Mouse (Mus musculus) forebrain, postnatal 0 days (tissue): ENCODE results near the gene Smad6. TPM values are rescaled to one million over a fixed set of nuclear protein-coding genes. Genes with fewer than 3 reads are reported as not detected.

Experiments used
- ATAC-seq: fragments of 200-750 bp; cut with Nextera tagmentation; 2 replicates; pipeline ENCODE4 v1.8.0; 2017; ENCODE audit warnings: mild to moderate bottlenecking, moderate library complexity
- DNase-seq: peaks from one replicate; pipeline ENCODE4 v3.0.0-alpha.2; 2015
- H3K27ac ChIP-seq: fragments of 300-500 bp; sonication (generic); 2 replicates; pipeline ENCODE4 v1.5.1; 2014; ENCODE audit warnings: low read depth, mild to moderate bottlenecking, antibody characterized with exemption, low read length, moderate library complexity, mixed read lengths
- H3K27me3 ChIP-seq: fragments of 300-500 bp; sonication (generic); 2 replicates; pipeline ENCODE4 v1.6.1; 2014; ENCODE audit warnings: mild to moderate bottlenecking, low read length, mixed read lengths; ENCODE audit not compliant: insufficient read depth
- H3K36me3 ChIP-seq: fragments of 300-500 bp; sonication (generic); 2 replicates; pipeline ENCODE4 v1.6.1; 2014; ENCODE audit warnings: mild to moderate bottlenecking, moderate library complexity; ENCODE audit not compliant: insufficient read depth
- H3K4me1 ChIP-seq: fragments of 300-500 bp; sonication (generic); 2 replicates; pipeline ENCODE4 v1.6.1; 2014; ENCODE audit warnings: antibody characterized with exemption; ENCODE audit not compliant: insufficient read depth
- H3K4me2 ChIP-seq: fragments of 300-500 bp; sonication (generic); 2 replicates; pipeline ENCODE4 v1.6.1; 2014; ENCODE audit warnings: low read depth, mild to moderate bottlenecking, moderate library complexity
- H3K4me3 ChIP-seq: fragments of 300-500 bp; sonication (generic); 2 replicates; pipeline ENCODE4 v1.5.1; 2014; ENCODE audit warnings: low read depth, low read length, mixed read lengths
- H3K9ac ChIP-seq: fragments of 300-500 bp; sonication (generic); 2 replicates; pipeline ENCODE4 v1.6.1; 2014; ENCODE audit warnings: mild to moderate bottlenecking
- H3K9me3 ChIP-seq: fragments of 300-500 bp; sonication (generic); 2 replicates; pipeline ENCODE4 v1.6.1; 2016; ENCODE audit warnings: low read length
- CTCF ChIP-seq: sonication (generic); IDR thresholded peaks from 2 replicates; pipeline ENCODE4 v1.5.1; 2016; ENCODE audit warnings: antibody characterized with exemption, control low read depth, low read depth
- WGBS: fragments of 180-500 bp; shearing (Covaris S2); extraction: QIAGEN DNeasy Blood & Tissue Kit; methylation state at CpG from one replicate; pipeline ENCODE4 v1.1.7; 2014; 5-methylcytosine and 5-hydroxymethylcytosine counted together
- polyA plus RNA-seq: library from polyadenylated mRNA; unstranded; fragments of >200 nt; fragmentation: Nextera tagmentation; extraction: Ambion mirVana; gene quantifications from 2 replicates; pipeline ENCODE4 v1.2.1, GENCODE M21; 2015
- total RNA-seq: library from RNA; depleted of rRNA; stranded (reverse); fragments of >200 nt; gene quantifications from 2 replicates; pipeline ENCODE4 v1.2.3, GENCODE M21; 2014

Smad6 gene
- total and polyA plus RNA-seq, 2 experiments from 2014 or later, result 1.5 to 7.5 TPM

DNA sequence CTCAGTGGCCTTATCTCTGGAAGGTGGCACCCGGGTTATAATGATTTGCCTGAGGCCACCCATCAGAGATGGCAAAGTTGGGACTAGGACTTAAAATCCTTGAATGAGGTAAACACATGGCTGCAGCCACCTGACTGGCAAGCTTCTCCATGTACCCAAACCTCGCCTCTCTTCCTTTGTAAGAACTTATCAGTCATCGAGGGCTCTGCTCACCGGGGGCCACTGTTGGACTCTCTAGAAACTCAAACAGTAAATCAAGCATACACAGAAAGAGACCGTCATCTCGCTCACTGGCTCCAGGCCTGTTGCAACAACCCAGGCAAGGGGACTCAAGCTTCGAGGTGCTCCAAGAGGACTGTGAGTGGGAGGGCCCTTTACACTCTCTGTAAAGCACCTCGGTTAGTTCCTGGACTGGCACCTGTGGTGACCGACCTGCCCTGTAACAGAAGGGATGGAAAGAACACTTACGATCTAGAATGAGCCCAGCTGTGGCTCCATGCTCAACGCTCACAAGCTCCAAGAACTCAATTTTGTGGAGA is 64.1 kb downstream of the Smad6 start:
- Histone ChIP-seq H3K4me1 (peaks cover 12% of the 10 kb centered on the region; the same call in 1 of the 2 replicates), H3K27ac (no peak overlapping the region), H3K9ac (no peak overlapping the region), H3K36me3 (no peaks in the 10 kb centered on the region), H3K4me3 (no peak overlapping the region), H3K9me3 (no peaks in the 10 kb centered on the region), H3K4me2 (no peak overlapping the region), H3K27me3 (no peaks in the 10 kb centered on the region)
- WGBS, result 62% methylated on average over 11 of the region's 11 CpGs
- ATAC-seq (no peak), DNase-seq (no peak)
- TF ChIP-seq CTCF, result no peak

DNA sequence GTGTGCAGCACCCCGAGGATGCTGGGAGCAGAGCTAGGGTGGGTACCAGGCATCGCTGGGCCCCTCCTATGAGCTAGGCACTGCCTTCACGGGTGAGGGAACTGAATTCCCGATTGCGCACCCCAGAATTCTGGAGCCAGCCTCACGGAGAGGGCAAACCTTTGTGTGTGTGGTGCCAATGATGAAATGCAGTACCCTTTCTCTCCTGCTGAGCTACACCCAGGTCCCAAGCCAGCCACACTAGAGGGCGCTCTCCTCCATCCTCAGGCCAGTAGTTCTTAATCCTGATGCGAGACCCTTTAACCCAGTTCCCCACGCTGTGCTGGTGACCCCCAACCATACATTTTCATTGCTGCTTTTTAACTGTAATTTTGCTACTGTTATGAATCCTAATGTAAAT is 65.8 kb downstream of the Smad6 start:
- 15% methylated on average over 9 of the region's 9 CpGs for WGBS
- peaks cover 12% of the 10 kb centered on the region; the same call in 1 of the 2 replicates for H3K4me1 ChIP-seq
- no peaks in the 10 kb centered on the region for H3K36me3 ChIP-seq
- H3K4me3 ChIP-seq, result no peak overlapping the region
- no peak overlapping the region for H3K4me2 ChIP-seq
- H3K9me3 ChIP-seq, result no peaks in the 10 kb centered on the region
- no peak overlapping the region for H3K27ac ChIP-seq
- H3K27me3 ChIP-seq, result no peaks in the 10 kb centered on the region
- DNase-seq (peak; percentile 74), ATAC-seq (peak; percentile 47; the same call in 1 of the 2 replicates)
- H3K9ac ChIP-seq, result no peak overlapping the region
- TF ChIP-seq CTCF, result peak; percentile 92

DNA sequence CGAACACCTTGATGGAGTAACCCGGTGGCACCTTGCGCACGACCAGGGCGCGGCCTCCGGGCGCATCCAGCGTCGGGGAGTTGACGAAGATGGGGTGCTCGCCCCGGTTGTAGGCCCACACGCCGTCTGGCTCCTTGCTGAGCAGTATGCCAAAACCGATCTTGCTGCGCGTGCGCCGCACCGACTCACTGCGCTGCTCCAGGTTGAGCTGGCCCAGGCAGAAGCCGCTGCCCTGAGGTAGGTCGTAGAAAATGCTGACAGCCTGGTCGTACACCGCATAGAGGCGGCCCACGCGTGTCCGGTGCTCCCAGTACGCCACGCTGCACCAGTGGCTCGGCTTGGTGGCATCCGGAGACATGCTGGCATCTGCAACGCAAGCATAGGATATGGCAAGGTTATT is 68.2 kb downstream of the Smad6 start:
- Histone ChIP-seq H3K4me3 (peak overlapping the region; percentile 24), H3K9me3 (no peaks in the 10 kb centered on the region), H3K9ac (peak overlapping the region; percentile 15; the same call in 1 of the 2 replicates), H3K27me3 (no peaks in the 10 kb centered on the region), H3K36me3 (no peaks in the 10 kb centered on the region), H3K4me2 (peak overlapping the region; percentile 34), H3K4me1 (0 out of 2 replicates have a peak, but pooled peaks cover 7% of the 10 kb centered on the region), H3K27ac (no peak overlapping the region)
- no peak for TF ChIP-seq CTCF
- peak; percentile 53; the same call in 1 of the 2 replicates for ATAC-seq
- no peak for DNase-seq
- WGBS, result 41% methylated on average over 35 of the region's 35 CpGs

GRCm38 (mm10) chr9:63952591-63952990 is 69.3 kb downstream of the Smad6 start:
- Histone ChIP-seq H3K27me3 (no peaks in the 10 kb centered on the region), H3K4me3 (no peak overlapping the region), H3K27ac (no peak overlapping the region), H3K4me2 (no peak overlapping the region), H3K9me3 (no peaks in the 10 kb centered on the region), H3K4me1 (no peaks in the 10 kb centered on the region), H3K9ac (no peak overlapping the region), H3K36me3 (no peaks in the 10 kb centered on the region)
- ATAC-seq (no peak), DNase-seq (no peak)
- TF ChIP-seq CTCF, result no peak
- WGBS, result 98% methylated on average over 2 of the region's 2 CpGs

GRCm38 (mm10) chr9:63950357-63950756 is 71.5 kb downstream of the Smad6 start:
- Histone ChIP-seq H3K9ac (no peak overlapping the region), H3K4me2 (no peak overlapping the region), H3K4me1 (no peaks in the 10 kb centered on the region), H3K27ac (no peak overlapping the region), H3K4me3 (no peak overlapping the region), H3K9me3 (no peaks in the 10 kb centered on the region), H3K27me3 (no peaks in the 10 kb centered on the region), H3K36me3 (no peaks in the 10 kb centered on the region)
- no peak for ATAC-seq
- 30% methylated on average over 4 of the region's 4 CpGs for WGBS
- no peak for DNase-seq
- no peak for TF ChIP-seq CTCF

DNA sequence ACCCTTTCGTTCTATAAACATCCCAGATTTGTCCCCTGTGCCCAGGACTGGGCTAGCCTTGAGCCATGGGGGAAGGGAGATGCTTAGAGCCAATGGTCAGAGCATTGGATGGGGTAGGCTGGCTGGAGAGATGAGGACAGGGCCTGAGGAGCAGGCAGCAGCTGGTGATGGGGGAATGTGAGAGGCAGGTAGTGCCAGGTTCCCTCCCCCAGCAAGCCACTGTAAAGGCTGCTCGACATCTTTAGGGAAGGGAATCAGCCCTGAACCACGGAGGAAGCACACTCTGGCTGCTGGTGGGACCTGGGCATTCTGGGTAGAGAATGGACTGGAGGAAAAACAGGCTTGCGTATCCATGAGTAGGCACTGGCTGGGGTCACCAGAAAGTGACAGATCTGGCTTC is 72.5 kb downstream of the Smad6 start:
- Histone ChIP-seq H3K4me3 (no peak overlapping the region), H3K4me1 (no peaks in the 10 kb centered on the region), H3K9me3 (no peaks in the 10 kb centered on the region), H3K36me3 (no peaks in the 10 kb centered on the region), H3K4me2 (no peak overlapping the region), H3K27ac (no peak overlapping the region), H3K9ac (no peak overlapping the region), H3K27me3 (no peaks in the 10 kb centered on the region)
- no peak for ATAC-seq
- TF ChIP-seq CTCF, result no peak
- no peak for DNase-seq
- 66% methylated on average over 4 of the region's 4 CpGs for whole genome bisulfite sequencing

- Histone ChIP-seq H3K4me2 (no peak overlapping the region), H3K9ac (no peak overlapping the region), H3K27me3 (no peaks in the 10 kb centered on the region), H3K4me1 (no peaks in the 10 kb centered on the region; the same call in 1 of the 2 replicates), H3K27ac (no peak overlapping the region), H3K9me3 (no peaks in the 10 kb centered on the region), H3K4me3 (no peak overlapping the region), H3K36me3 (no peaks in the 10 kb centered on the region)
- WGBS, result 77% methylated on average over 2 of the region's 2 CpGs
- no peak for DNase-seq
- TF ChIP-seq CTCF, result no peak
- no peak for ATAC-seq
Measured at GRCm38 (mm10) chr9:63942608-63942982, 79.3 kb downstream of the Smad6 start.
